Mouse (Mus musculus) thymus, adult 2 months (tissue): ENCODE measurements around the gene Lrrc4. TPM values are rescaled to one million over a fixed set of nuclear protein-coding genes. Genes with fewer than 3 reads are reported as not detected.

ENCODE experiments used
- DNase-seq: peaks from one replicate; pipeline ENCODE4 v3.0.0; 2021
- H3K27ac ChIP-seq: fragments of 200-500 bp; 2 replicates; pipeline ENCODE4 v1.5.1; 2012; ENCODE audit warnings: low read length, control low read depth; ENCODE audit not compliant: control insufficient read depth, insufficient read depth
- H3K27me3 ChIP-seq: fragments of 200-500 bp; 2 replicates; pipeline ENCODE4 v1.6.1; 2012; ENCODE audit warnings: mild to moderate bottlenecking, low read length, moderate library complexity, mixed read lengths; ENCODE audit not compliant: control insufficient read depth, insufficient read depth
- H3K36me3 ChIP-seq: fragments of 200-500 bp; 2 replicates; pipeline ENCODE4 v1.6.1; 2012; ENCODE audit warnings: mild to moderate bottlenecking, low read length, moderate library complexity; ENCODE audit not compliant: control insufficient read depth, insufficient read depth
- H3K4me1 ChIP-seq: fragments of 200-500 bp; replicated peaks from 2 replicates; pipeline ENCODE4 v1.6.1; 2012; ENCODE audit warnings: low read length; ENCODE audit not compliant: control insufficient read depth, insufficient read depth
- H3K4me3 ChIP-seq: fragments of 200-500 bp; 2 replicates; pipeline ENCODE4 v1.5.1; 2012; ENCODE audit warnings: mild to moderate bottlenecking, low read length, control low read depth, moderate library complexity; ENCODE audit not compliant: control insufficient read depth, insufficient read depth
- CTCF ChIP-seq: fragments of 200-500 bp; IDR thresholded peaks from 2 replicates; pipeline ENCODE4 v1.5.1; 2012; ENCODE audit warnings: mild to moderate bottlenecking, control low read depth, low read length, moderate library complexity, borderline replicate concordance; ENCODE audit not compliant: control insufficient read depth, poor library complexity, insufficient read depth; ENCODE audit errors: extremely low read depth
- POLR2A ChIP-seq: fragments of 200-500 bp; IDR thresholded peaks from 2 replicates; pipeline ENCODE4 v1.6.1; 2012; ENCODE audit warnings: mild to moderate bottlenecking, low read length, control low read depth, moderate library complexity; ENCODE audit not compliant: control insufficient read depth, poor library complexity, insufficient read depth; ENCODE audit errors: extremely low read depth
- WGBS: fragments of 180-500 bp; shearing (Covaris S2); methylation state at CpG from one replicate; pipeline ENCODE4 v1.1.7; 2018; 5-methylcytosine and 5-hydroxymethylcytosine counted together
- polyA plus RNA-seq: library from polyadenylated mRNA; depleted of rRNA; stranded (reverse); fragments of >200 nt; gene quantifications from 2 replicates; pipeline ENCODE4 v1.2.3, GENCODE M21; 2012

The Lrrc4 gene
- polyA plus RNA-seq, 1 experiment = 0.67 TPM

DNA sequence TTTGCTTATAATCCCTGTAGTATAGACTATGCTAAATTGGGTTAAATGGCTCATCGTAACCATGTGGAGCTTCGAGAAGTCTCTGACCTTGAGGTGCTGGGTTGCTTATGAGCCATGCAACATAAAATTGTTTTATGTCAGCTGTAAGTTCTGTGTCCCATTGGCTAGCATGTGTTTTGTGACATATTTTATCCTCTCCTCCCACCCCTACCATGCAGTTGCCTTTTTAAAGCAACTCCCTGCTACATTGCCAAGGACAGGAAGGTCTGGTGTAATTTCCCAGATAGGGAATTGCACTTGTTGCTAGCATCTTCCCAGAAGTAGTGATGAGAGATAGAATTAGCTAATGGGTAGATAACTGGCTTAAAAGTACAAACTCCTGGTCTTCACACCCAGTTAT is 31.7 kb downstream of the Lrrc4 start:
- DNase-seq = no peak
- 97% methylated on average over 2 of the region's 2 CpGs for WGBS
- 0 out of 2 replicates have a peak, but pooled peaks cover 4% of the 10 kb centered on the region for H3K36me3 ChIP-seq
- H3K4me3 ChIP-seq = no peak overlapping the region
- TF ChIP-seq POLR2A = no peak
- no peak for TF ChIP-seq CTCF
- no peak overlapping the region for H3K27ac ChIP-seq
- no peaks in the 10 kb centered on the region for H3K27me3 ChIP-seq
- H3K4me1 ChIP-seq = no peaks in the 10 kb centered on the region

DNA sequence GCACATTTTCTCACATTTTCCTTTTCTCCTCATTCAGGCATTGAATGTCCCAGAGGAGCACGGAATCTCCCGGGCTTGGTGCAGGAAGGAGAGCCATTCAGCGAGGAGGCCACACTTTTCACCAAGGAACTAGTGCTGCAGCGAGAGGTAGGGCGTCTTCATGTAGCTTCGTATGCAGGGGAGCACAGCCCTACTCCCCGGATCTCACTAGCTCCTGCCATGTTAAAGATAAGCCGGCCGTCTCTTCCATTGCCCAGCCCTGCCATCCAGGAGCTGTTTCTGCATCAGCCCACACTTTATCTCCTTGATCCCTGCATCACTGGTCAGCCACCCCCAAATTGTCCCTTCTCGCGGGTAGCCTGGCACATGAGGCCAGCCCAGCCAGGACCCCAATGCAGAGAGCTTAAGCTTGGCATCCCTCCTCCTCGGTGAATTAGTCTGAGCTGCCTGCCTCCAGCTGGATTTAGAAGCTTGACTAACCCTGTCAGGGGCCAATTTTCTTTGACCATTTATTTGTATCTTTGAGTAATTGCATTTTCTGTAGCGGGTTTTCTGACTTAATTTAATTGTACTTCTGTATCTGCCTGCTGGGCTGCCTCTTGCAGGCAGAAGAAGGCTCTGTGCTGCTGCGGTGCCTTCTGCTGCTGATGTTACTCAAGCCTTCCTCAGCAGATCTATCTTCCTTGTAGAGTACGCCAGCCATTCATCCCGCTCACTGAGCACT is 35.6 kb downstream of the Lrrc4 start:
- Histone ChIP-seq H3K27ac (no peak overlapping the region), H3K4me3 (no peak overlapping the region), H3K36me3 (0 out of 2 replicates have a peak, but pooled peaks cover 4% of the 10 kb centered on the region), H3K4me1 (no peaks in the 10 kb centered on the region), H3K27me3 (no peaks in the 10 kb centered on the region)
- TF ChIP-seq CTCF = no peak
- no peak for TF ChIP-seq POLR2A
- 98% methylated on average over 16 of the region's 16 CpGs for WGBS
- DNase-seq = no peak

DNA sequence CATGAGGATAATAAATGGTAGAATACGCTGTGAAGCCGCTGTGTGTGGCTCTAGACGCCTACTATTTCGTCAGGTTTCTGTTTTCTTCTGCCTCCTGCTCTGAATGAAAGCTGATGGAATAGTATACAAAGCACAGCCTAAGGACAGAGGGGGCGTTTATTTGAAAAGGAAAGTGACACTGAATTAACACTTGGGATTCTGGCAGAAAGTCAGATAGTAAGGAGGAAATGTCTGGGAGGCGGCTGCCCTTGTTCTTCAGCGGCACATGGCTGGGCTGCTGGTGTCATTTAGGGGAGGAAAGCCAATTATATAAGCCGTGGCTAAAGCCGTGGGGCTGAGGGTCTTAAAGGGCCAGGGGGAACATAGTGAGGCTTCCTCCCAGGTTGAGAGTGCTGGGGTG is 36.2 kb downstream of the Lrrc4 start:
- Histone ChIP-seq H3K4me1 (no peaks in the 10 kb centered on the region), H3K4me3 (no peak overlapping the region), H3K36me3 (0 out of 2 replicates have a peak, but pooled peaks cover 4% of the 10 kb centered on the region), H3K27ac (no peak overlapping the region), H3K27me3 (no peaks in the 10 kb centered on the region)
- WGBS = 92% methylated on average over 9 of the region's 9 CpGs
- DNase-seq = no peak
- TF ChIP-seq POLR2A (no peak), CTCF (no peak)

DNA sequence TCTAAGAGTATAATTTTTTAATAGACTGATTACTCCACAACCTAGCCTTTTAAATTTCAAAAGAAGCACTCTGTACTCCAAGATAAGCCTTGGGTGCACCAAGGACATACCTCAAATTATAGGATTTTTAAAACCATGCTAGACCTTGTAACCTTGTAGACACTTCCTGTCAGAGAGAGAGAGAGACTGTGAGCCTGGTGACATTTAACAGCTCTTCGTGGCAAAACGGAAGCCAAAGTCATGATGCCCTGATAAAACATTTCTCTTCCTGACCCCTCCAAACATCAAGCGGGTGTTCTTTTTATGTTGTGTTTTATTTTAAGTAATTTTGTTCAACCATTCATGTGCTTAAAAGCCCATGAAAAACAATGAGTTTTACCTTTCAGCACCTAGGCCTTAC is 39.7 kb downstream of the Lrrc4 start:
- no peaks in the 10 kb centered on the region for H3K27me3 ChIP-seq
- H3K27ac ChIP-seq = no peak overlapping the region
- WGBS = 35% methylated on average over 3 of the region's 3 CpGs
- H3K4me3 ChIP-seq = no peak overlapping the region
- no peak for TF ChIP-seq CTCF
- TF ChIP-seq POLR2A = no peak
- 0 out of 2 replicates have a peak, but pooled peaks cover 4% of the 10 kb centered on the region for H3K36me3 ChIP-seq
- no peaks in the 10 kb centered on the region for H3K4me1 ChIP-seq
- DNase-seq = no peak

DNA sequence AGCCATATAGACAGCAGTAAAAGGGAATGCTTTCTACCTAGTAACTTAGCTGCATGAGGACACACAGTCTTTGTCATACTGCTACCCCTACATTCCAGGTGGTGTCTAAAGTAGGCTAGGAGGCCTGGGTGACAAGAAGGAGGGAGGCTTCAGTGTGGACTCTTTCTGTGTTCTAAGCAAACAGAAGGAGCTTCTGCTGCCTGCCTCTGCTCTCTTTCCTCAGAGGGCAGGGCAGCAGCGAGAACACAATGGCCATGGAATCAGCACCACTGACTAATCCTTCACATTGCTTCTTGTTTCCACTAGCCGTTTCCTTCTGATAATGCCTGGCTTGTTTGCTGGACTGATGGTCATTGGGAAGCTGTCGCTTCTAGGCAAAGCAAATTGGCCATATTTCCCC is 40.4 kb downstream of the Lrrc4 start:
- Histone ChIP-seq H3K4me3 (no peak overlapping the region), H3K27ac (no peak overlapping the region), H3K27me3 (no peaks in the 10 kb centered on the region), H3K4me1 (no peaks in the 10 kb centered on the region), H3K36me3 (0 out of 2 replicates have a peak, but pooled peaks cover 4% of the 10 kb centered on the region)
- TF ChIP-seq CTCF (no peak), POLR2A (no peak)
- 93% methylated on average over 3 of the region's 3 CpGs for WGBS
- DNase-seq = no peak

DNA sequence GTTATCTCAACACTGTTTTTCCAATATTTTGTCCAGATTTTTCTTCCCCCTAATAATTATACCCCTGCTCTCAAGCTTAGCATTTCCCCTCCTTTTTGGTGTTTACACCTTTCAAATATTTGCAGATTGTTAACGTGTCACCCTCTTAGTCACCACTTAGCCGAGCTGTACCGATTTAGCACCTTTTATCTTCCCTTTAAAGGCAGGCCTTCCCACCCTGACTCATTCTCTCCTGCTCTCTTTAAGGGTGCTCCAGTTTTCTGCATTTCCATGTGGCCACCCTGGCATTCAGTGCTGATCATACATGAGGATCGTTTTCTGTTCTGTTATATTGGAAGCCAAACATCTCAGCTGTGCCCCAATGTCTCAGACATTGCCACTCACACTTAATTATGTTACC is 41.9 kb downstream of the Lrrc4 start:
- TF ChIP-seq CTCF (no peak), POLR2A (no peak)
- no peak overlapping the region for H3K27ac ChIP-seq
- DNase-seq = no peak
- 92% methylated on average over 4 of the region's 4 CpGs for WGBS
- H3K4me1 ChIP-seq = no peaks in the 10 kb centered on the region
- H3K27me3 ChIP-seq = no peaks in the 10 kb centered on the region
- H3K4me3 ChIP-seq = no peak overlapping the region
- no peaks in the 10 kb centered on the region for H3K36me3 ChIP-seq

DNA sequence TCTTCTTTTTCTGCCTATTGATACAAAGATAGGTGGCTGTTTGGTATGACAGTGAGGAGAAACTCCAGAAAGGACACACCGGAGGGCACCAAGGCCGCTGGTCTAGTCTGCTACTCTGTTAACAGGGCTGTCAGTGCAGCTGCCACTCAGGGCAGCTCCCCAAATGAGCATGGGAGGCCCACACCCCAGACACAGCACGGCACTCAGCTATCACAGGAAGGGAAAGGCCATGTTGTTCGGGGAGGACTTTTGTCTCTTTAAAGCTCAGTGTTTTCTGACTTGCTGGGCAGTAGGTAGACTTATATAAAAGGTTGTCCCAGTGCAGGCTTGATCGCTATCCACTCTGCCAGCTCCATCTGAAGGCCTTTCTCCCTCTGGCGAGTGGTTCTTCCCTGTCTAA is 44.4 kb downstream of the Lrrc4 start:
- H3K27ac ChIP-seq = no peak overlapping the region
- H3K27me3 ChIP-seq = no peaks in the 10 kb centered on the region
- no peaks in the 10 kb centered on the region for H3K36me3 ChIP-seq
- no peaks in the 10 kb centered on the region for H3K4me1 ChIP-seq
- TF ChIP-seq CTCF (no peak), POLR2A (no peak)
- no peak overlapping the region for H3K4me3 ChIP-seq
- 94% methylated on average over 6 of the region's 6 CpGs for whole genome bisulfite sequencing
- DNase-seq = no peak
